Mouse (Mus musculus): ENCODE data around the gene Ptpdc1.

- no peak for TF ChIP-seq CTCF (IDR thresholded peaks at IDR 0.05; ENCODE audit: borderline replicate concordance, insufficient read depth, low read length)
- no peak for TF ChIP-seq POLR2A (IDR thresholded peaks at IDR 0.05; ENCODE audit: low read depth, low read length)
Observed at GRCm38 (mm10) chr13:48618890-48619289, 6.6 kb downstream of the Ptpdc1 start.
